Mouse (Mus musculus) bone marrow, adult 2 months (tissue): ENCODE measurements around the gene Ankfn1.

Experiments
- CTCF ChIP-seq: fragments of 200-500 bp; IDR thresholded peaks from 2 replicates; pipeline ENCODE4 v1.5.1; 2011; ENCODE audit warnings: low read length, control low read depth; ENCODE audit not compliant: control insufficient read depth, insufficient read depth
- POLR2A ChIP-seq: fragments of 200-500 bp; IDR thresholded peaks from 2 replicates; pipeline ENCODE4 v1.6.1; 2011; ENCODE audit warnings: low read depth, mild to moderate bottlenecking, control low read depth, low read length, borderline replicate concordance; ENCODE audit not compliant: control insufficient read depth

GRCm38 (mm10) chr11:89481084-89481483 lies 296.4 kb downstream of the Ankfn1 start:
- TF ChIP-seq CTCF (no peak), POLR2A (no peak)
